Mouse (Mus musculus): ENCODE results near the gene Tmod4.

The Tmod4 gene

DNA sequence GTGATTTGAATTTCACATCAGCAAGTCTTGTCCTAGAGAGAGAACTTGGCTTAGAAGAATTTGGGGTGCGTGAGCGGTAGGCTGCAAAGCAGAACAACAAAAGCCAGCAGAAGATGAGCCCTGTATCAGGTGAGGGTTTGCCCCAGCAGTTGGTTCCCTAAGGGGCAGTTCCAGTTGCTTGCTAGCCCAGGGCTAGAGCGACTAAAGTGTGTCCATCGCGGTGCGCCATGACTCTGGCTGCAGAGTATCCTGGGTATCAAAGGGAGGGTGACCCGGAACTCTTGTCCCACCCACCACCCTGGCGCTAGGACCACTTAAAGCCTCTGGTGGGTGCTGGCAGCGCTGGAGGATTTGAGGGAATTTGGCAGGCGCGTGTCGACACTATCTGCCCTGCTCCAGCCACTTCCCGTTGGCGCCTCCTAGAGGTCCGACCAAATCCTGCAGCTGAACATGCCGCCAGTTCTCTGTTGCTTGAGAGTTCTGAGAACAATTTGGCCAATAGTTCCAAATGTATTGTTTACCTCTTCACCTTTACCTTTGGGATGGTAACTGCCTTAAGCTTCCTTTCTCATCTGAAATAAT, 49.8 kb downstream of the Tmod4 start:
- DNase-seq (ENCODE audit: low spot score), result no peak

DNA sequence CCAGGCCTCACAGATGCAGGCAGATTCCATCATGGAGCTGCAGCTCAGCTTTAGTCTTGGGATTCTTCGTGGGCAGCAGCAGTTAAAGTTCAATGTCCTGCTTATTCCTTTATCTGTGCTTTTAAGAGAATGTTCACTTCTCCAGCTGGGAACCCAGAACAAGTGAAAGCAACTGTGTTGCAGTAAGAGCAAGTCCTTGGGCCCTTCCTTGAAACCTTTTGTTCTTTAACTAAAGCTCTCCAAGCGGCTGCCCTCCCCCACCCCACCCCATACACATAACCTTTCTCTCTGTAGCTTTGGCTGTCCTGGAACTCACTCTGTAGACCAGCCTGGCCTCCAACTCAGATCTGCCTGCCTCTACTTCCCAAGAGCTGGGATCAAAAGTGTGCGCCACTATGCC, 52.2 kb downstream of the Tmod4 start:
- no peak for DNase-seq (ENCODE audit: low spot score)

DNA sequence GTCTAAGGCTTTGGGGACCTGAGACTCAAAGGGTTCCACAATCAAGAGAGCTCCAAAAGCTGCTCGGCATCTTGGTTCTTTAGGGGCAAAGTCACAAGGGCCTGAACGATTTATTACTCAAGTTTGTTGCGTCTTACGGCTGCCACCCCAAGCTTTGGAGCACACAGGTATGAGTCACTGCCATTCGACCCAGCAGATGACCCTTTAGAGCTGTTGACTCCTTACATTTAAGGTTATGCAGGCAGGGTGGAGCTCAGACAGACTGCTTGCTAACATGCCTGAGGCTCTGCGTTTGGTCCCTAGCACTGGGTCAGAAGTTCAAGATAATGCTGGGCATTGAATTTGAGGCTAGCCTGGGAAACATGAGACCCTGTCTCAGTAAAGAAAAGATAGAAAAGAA, 53.3 kb downstream of the Tmod4 start:
- DNase-seq (ENCODE audit: low spot score), result no peak

Data from MN1 (cell line).